8 mouse cellular contexts compared by ENCODE assay signal in the genomic region with DNA sequence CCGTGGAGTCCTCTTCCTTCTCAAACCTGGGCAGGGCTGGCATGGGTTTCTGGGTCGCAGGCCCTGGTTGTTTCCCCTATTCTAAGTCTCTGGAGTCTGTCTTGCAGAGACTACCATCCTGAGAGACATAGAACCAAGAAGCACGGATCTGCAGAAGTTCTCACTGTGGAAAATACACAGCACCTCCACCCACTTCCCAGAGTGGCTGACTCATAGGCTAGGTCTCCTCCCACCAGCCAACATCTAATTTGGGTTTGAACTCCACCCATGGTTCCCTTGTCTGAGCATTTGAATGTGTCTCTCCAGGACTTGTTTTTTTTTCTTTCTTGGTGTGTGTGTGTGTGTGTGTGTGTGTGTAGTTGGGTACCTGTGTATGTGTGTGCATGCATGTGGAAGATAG. TPM values are rescaled to one million over a fixed set of nuclear protein-coding genes. Genes with fewer than 3 reads are reported as not detected.
DNase-seq lines count a peak whose midpoint lies in the region; ATAC-seq lines count a peak whose summit lies in the region.

No protein-coding gene starts in this region.

- no peaks in the 10 kb centered on the region for H3K9me3 ChIP-seq in hindbrain, embryonic 15.5 days

- no peak for DNase-seq in frontal cortex, postnatal 14 days (ENCODE audit: low spot score in 2 of 2)
- peak; percentile 77 to 80 for DNase-seq in right cerebral cortex, adult 2 months (ENCODE audit: low spot score in 2 of 2)
- DNase-seq in right cerebral cortex, postnatal 14 days: no peak
- peak; percentile 59 for DNase-seq in skeletal muscle tissue, adult 2 months (ENCODE audit: low read depth, low spot score)
- DNase-seq in ovary, adult 18-20 months (ENCODE audit: low spot score): no peak
- no peak for DNase-seq in embryo, embryonic 10 days (ENCODE audit: low spot score)

- no peak overlapping the region for H3K4me3 ChIP-seq in hindbrain, embryonic 15.5 days

- H3K36me3 ChIP-seq in hindbrain, embryonic 15.5 days: no peaks in the 10 kb centered on the region

- H3K9ac ChIP-seq in hindbrain, embryonic 15.5 days: no peak overlapping the region

- H3K27me3 ChIP-seq in hindbrain, embryonic 15.5 days: no peaks in the 10 kb centered on the region

- 0 out of 2 replicates have a peak overlapping the region, but pooled peaks have one; percentile 42 for H3K27ac ChIP-seq in hindbrain, embryonic 15.5 days (replicated peaks)

- WGBS in hindbrain, embryonic 15.5 days: 49% methylated on average over 3 of the region's 3 CpGs

- H3K4me1 ChIP-seq in hindbrain, embryonic 15.5 days (replicated peaks): peaks cover 41% of the 10 kb centered on the region

- H3K4me2 ChIP-seq in hindbrain, embryonic 15.5 days: no peak overlapping the region

- ATAC-seq in frontal cortex, adult (ENCODE audit: low TSS enrichment): peak; percentile 60
- no peak for ATAC-seq in hindbrain, embryonic 15.5 days (ENCODE audit: low FRiP score, low read depth)

RNA-seq across cellular contexts. Expression of a gene that starts 34.9 kb away (rescaled TPM):
- 0.07 TPM in 1 of 2 replicates, not detected in the other for polyA plus RNA-seq in hindbrain, embryonic 15.5 days (2015; fragmentation: Nextera tagmentation; extraction: Ambion mirVana)

RNA-seq across cellular contexts. Expression of a gene that starts 46.9 kb away (rescaled TPM):
- 0.04 and 0.09 TPM in 2 replicates for polyA plus RNA-seq in hindbrain, embryonic 15.5 days (2015; fragmentation: Nextera tagmentation; extraction: Ambion mirVana)

RNA-seq across cellular contexts. Expression of a gene that starts 57.2 kb away (rescaled TPM):
- polyA plus RNA-seq in hindbrain, embryonic 15.5 days (2015; fragmentation: Nextera tagmentation; extraction: Ambion mirVana): 140 and 151 TPM in 2 replicates

Comparison
In these comparisons a context has a peak if more than half of its experiments do, and no peak if none do; other contexts are left out.
1. DNase-seq: peak in right cerebral cortex, adult 2 months (2 of 2) and skeletal muscle tissue, adult 2 months (single experiment); none in frontal cortex, postnatal 14 days (0 of 2), right cerebral cortex, postnatal 14 days (single experiment), ovary, adult 18-20 months (single experiment) and embryo, embryonic 10 days (single experiment).